ENCODE assay signal across 23 mouse cellular contexts in the genomic region with DNA sequence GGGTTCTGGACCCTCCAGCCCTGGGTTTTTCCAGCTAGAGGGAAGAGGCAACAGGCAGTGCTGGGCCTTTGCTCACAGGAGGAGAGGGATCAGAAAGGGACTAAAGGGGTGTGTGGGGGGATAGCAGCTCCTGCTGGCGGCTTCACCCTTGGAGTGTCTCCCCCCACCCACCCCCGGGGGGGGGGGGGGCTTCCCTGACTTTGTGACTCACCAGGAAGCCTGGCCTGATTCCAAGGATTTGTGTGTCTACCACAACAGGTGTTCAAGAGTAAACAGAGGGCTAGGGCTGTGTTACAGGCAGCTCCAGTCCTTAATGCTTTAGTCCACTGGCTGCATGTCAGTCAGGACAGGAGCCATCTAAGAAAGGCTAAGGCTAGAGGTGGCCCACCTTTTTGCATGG. TPM values are rescaled to one million over a fixed set of nuclear protein-coding genes. Genes with fewer than 3 reads are reported as not detected.
"Had no signal": no experiment of that assay in that cellular context is flagged by ENCODE, and none has a peak within 500 bp of the region (broad histone marks: within the 10 kb centered on the region; RNA-seq: fewer than 3 reads in every experiment).

No protein-coding gene starts in this region.

- H3K4me3 ChIP-seq: liver, embryonic 13.5 days; liver, embryonic 15.5 days; megakaryocyte, embryonic 14.5 days; midbrain, embryonic 13.5 days; midbrain, embryonic 15.5 days; neural tube, embryonic 12.5 days; stomach, embryonic 15.5 days had no signal

- H3K27me3 ChIP-seq: liver, embryonic 13.5 days; liver, embryonic 15.5 days; megakaryocyte, embryonic 14.5 days; midbrain, embryonic 13.5 days; midbrain, embryonic 15.5 days; neural tube, embryonic 12.5 days; stomach, embryonic 15.5 days had no signal

- H3K9me3 ChIP-seq: liver, embryonic 13.5 days; liver, embryonic 15.5 days; megakaryocyte, embryonic 14.5 days; midbrain, embryonic 13.5 days; midbrain, embryonic 15.5 days; neural tube, embryonic 12.5 days; stomach, embryonic 15.5 days had no signal

- ATAC-seq: liver, postnatal 0 days; midbrain, embryonic 13.5 days; midbrain, embryonic 15.5 days had no signal

- DNase-seq: liver, embryonic 13.5 days; liver, postnatal 0 days; lung, adult 2 months; lung, postnatal 10 days; right cerebral cortex, postnatal 14 days; thymus, adult 2 months; thymus, postnatal 25 days; thymus, postnatal 4 days had no signal

- H3K4me2 ChIP-seq: liver, embryonic 13.5 days; liver, embryonic 15.5 days; midbrain, embryonic 11.5 days; midbrain, embryonic 13.5 days; midbrain, embryonic 15.5 days; neural tube, embryonic 12.5 days; stomach, embryonic 15.5 days had no signal

- H3K27ac ChIP-seq: liver, embryonic 13.5 days; liver, embryonic 15.5 days; macrophage; midbrain, embryonic 13.5 days; midbrain, embryonic 15.5 days; neural tube, embryonic 12.5 days; stomach, embryonic 15.5 days had no signal

- H3K9ac ChIP-seq: liver, embryonic 13.5 days; liver, embryonic 15.5 days; liver, postnatal 0 days; midbrain, embryonic 13.5 days; midbrain, embryonic 15.5 days; neural tube, embryonic 12.5 days; stomach, embryonic 15.5 days had no signal

RNA-seq across cellular contexts. Expression of a gene that starts 38.1 kb away (rescaled TPM):
- total RNA-seq: megakaryocyte progenitor cell, adult 5-6 weeks; midbrain, postnatal 0 days; monocyte, adult 5-6 weeks; neutrophil, adult 5-6 weeks had no signal
- polyA plus RNA-seq: liver, embryonic 13.5 days; liver, embryonic 15.5 days; liver, postnatal 0 days; lung, adult 2 months; macrophage; midbrain, embryonic 13.5 days; midbrain, embryonic 15.5 days; midbrain, postnatal 0 days; neural tube, embryonic 12.5 days; spleen, adult 2 months; stomach, embryonic 15.5 days; testis, adult 2 months; urinary bladder, adult 2 months had no signal

RNA-seq across cellular contexts. Expression of a gene that starts 53.0 kb away (rescaled TPM):
- total RNA-seq: megakaryocyte progenitor cell, adult 5-6 weeks; monocyte, adult 5-6 weeks; neutrophil, adult 5-6 weeks had no signal
- polyA plus RNA-seq: macrophage; testis, adult 2 months had no signal
